Mouse (Mus musculus) CH12.LX (cell line): ENCODE data around the gene Mrap2.

Experiments
- E2F4 ChIP-seq: IDR thresholded peaks from 2 replicates; pipeline ENCODE4 v1.6.1; 2011; ENCODE audit warnings: low read depth, low read length, improper control_type of control experiment; ENCODE audit not compliant: insufficient replicate concordance
- MEF2A ChIP-seq: IDR thresholded peaks from 2 replicates; pipeline ENCODE4 v1.6.1; 2014; ENCODE audit warnings: low read depth, mild to moderate bottlenecking, inconsistent platforms, low read length, improper control_type of control experiment, borderline replicate concordance

- TF ChIP-seq E2F4 (no peak), MEF2A (no peak)
Observed at GRCm38 (mm10) chr9:87146400-87146799, 2.3 kb downstream of the Mrap2 start.
